8 mouse cellular contexts compared by ENCODE assay signal in the genomic region with DNA sequence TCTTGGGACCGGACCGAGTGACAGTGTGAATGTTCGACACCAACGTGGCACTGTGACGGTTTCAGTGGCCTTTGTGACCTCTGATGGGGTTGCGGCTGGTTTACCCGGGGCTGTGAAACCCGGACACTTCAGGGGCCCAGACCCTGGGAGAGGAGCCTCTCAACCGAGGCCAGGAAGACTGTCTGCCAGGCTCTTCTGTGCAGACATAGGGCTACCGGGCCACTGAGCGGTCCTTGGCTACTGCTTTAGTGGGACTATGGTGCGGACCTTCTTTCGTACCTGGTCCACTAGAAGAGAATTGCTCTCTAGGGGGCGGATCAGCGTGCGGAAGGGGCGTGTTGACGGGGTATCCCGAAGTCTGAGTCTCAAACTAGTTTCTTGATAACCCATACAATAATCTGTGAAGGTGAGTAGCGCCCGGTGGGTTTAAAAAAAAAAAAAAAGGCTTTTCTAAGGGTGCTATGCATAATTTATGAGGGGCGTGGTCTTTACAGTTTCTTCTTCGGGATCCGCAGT. TPM values are rescaled to one million over a fixed set of nuclear protein-coding genes. Genes with fewer than 3 reads are reported as not detected.
DNase-seq lines count a peak whose midpoint lies in the region; ATAC-seq and TF ChIP-seq lines count a peak whose summit lies in the region.

No protein-coding gene starts in this region.

- H3ac ChIP-seq in C2C12 (ENCODE audit: control insufficient read depth, insufficient read length, low read depth): peak overlapping the region; percentile 83

- peak overlapping the region; percentile 60 for H3K9ac ChIP-seq in hindbrain, embryonic 13.5 days
- peak overlapping the region; percentile 60 for H3K9ac ChIP-seq in liver, embryonic 14.5 days (replicated peaks)

- TF ChIP-seq POLR2A in small intestine, adult 2 months (IDR thresholded peaks at IDR 0.05; ENCODE audit: low read depth, low read length): no peak

- H3K27ac ChIP-seq in embryonic facial prominence, embryonic 10.5 days (replicated peaks): peak overlapping the region; percentile 61
- no peak overlapping the region for H3K27ac ChIP-seq in hindbrain, embryonic 13.5 days
- peak overlapping the region; percentile 61; the same call in 1 of the 2 replicates for H3K27ac ChIP-seq in liver, embryonic 14.5 days
- no peak overlapping the region for H3K27ac ChIP-seq in small intestine, adult 2 months (ENCODE audit: insufficient read depth, low read depth, low read length)

- no peak for TF ChIP-seq CTCF in C2C12 (IDR thresholded peaks at IDR 0.05; ENCODE audit: control insufficient read depth, insufficient read depth, insufficient read length)
- TF ChIP-seq CTCF in liver, embryonic 14.5 days (IDR thresholded peaks at IDR 0.05; ENCODE audit: low read depth): no peak
- no peak for TF ChIP-seq CTCF in small intestine, adult 2 months (IDR thresholded peaks at IDR 0.05; ENCODE audit: extremely low read depth, insufficient read length, insufficient replicate concordance, low read depth, low read length)

- peak overlapping the region; percentile 39 for H3K4me3 ChIP-seq in C2C12 (ENCODE audit: insufficient read depth, poor library complexity, severe bottlenecking)
- peak overlapping the region; percentile 64 for H3K4me3 ChIP-seq in embryonic facial prominence, embryonic 10.5 days
- H3K4me3 ChIP-seq in hindbrain, embryonic 13.5 days: peak overlapping the region; percentile 45
- H3K4me3 ChIP-seq in liver, embryonic 14.5 days (ENCODE audit: insufficient read depth in 1 of 2, low read depth in 2 of 2, low read length in 2 of 2): peak overlapping the region; percentile 64 to 66
- H3K4me3 ChIP-seq in small intestine, adult 2 months (ENCODE audit: low read depth, low read length): peak overlapping the region; percentile 81

- H3K4me2 ChIP-seq in hindbrain, embryonic 13.5 days: peak overlapping the region; percentile 65
- H3K4me2 ChIP-seq in liver, embryonic 14.5 days (ENCODE audit: low read depth): peak overlapping the region; percentile 78

- ATAC-seq in hindbrain, embryonic 13.5 days (ENCODE audit: low FRiP score): no peak
- no peak for ATAC-seq in liver, embryonic 14.5 days (ENCODE audit: insufficient read depth)

- H3K36me3 ChIP-seq in C2C12 (ENCODE audit: control insufficient read depth, insufficient read depth): no peaks in the 10 kb centered on the region
- no peaks in the 10 kb centered on the region for H3K36me3 ChIP-seq in embryonic facial prominence, embryonic 10.5 days (replicated peaks)
- no peaks in the 10 kb centered on the region for H3K36me3 ChIP-seq in hindbrain, embryonic 13.5 days
- H3K36me3 ChIP-seq in liver, embryonic 14.5 days (replicated peaks; ENCODE audit: control insufficient read depth, insufficient read depth, low read depth): no peaks in the 10 kb centered on the region
- no peaks in the 10 kb centered on the region for H3K36me3 ChIP-seq in small intestine, adult 2 months (ENCODE audit: control insufficient read depth, insufficient read depth, low read length)

- no peaks in the 10 kb centered on the region for H3K4me1 ChIP-seq in embryonic facial prominence, embryonic 10.5 days
- H3K4me1 ChIP-seq in hindbrain, embryonic 13.5 days (replicated peaks): 0 out of 2 replicates have a peak, but pooled peaks cover 5% of the 10 kb centered on the region
- H3K4me1 ChIP-seq in liver, embryonic 14.5 days (replicated peaks; ENCODE audit: control insufficient read depth in 2 of 2, insufficient read depth in 2 of 2, low read length in 1 of 2): no peaks in the 10 kb centered on the region
- H3K4me1 ChIP-seq in small intestine, adult 2 months (ENCODE audit: control insufficient read depth, insufficient read depth, insufficient read length, low read length): no peaks in the 10 kb centered on the region

- 15% methylated on average over 24 of the region's 24 CpGs for WGBS in embryonic facial prominence, embryonic 10.5 days
- 14% methylated on average over 24 of the region's 24 CpGs for WGBS in hindbrain, embryonic 13.5 days
- WGBS in liver, embryonic 14.5 days (ENCODE audit: insufficient replicate concordance): 10% methylated on average over 24 of the region's 24 CpGs
- 11% methylated on average over 24 of the region's 24 CpGs for WGBS in small intestine, adult 2 months

- H3K27me3 ChIP-seq in C2C12 (ENCODE audit: control insufficient read depth, insufficient read depth, insufficient read length): no peaks in the 10 kb centered on the region
- no peaks in the 10 kb centered on the region for H3K27me3 ChIP-seq in embryonic facial prominence, embryonic 10.5 days (replicated peaks; ENCODE audit: low read depth, poor library complexity, severe bottlenecking)
- no peaks in the 10 kb centered on the region for H3K27me3 ChIP-seq in hindbrain, embryonic 13.5 days
- no peaks in the 10 kb centered on the region for H3K27me3 ChIP-seq in liver, embryonic 14.5 days (ENCODE audit: control insufficient read depth, insufficient read depth, low read length)
- H3K27me3 ChIP-seq in small intestine, adult 2 months (ENCODE audit: control insufficient read depth, insufficient read depth, low read length): no peaks in the 10 kb centered on the region

- H3K79me2 ChIP-seq in C2C12 (ENCODE audit: control insufficient read depth, insufficient read depth): peaks cover 18% of the 10 kb centered on the region

- TF ChIP-seq EP300 in liver, embryonic 14.5 days (IDR thresholded peaks at IDR 0.05; ENCODE audit: low read depth): no peak

- H3K79me3 ChIP-seq in C2C12 (ENCODE audit: low read depth): peaks cover 10% of the 10 kb centered on the region

- DNase-seq in 3134 (ENCODE audit: extremely low read depth, insufficient read length, low spot score): peak; percentile 58
- peak; percentile 13 for DNase-seq in embryonic facial prominence, embryonic 10.5 days (ENCODE audit: low spot score)
- DNase-seq in liver, embryonic 14.5 days (ENCODE audit: low read depth in 3 of 3, low spot score in 3 of 3): no peak
- DNase-seq in Muller cell, postnatal 12 days (ENCODE audit: inconsistent ontology term): no peak
- DNase-seq in ovary, postnatal 36 days (ENCODE audit: low spot score): no peak

- H3K9me3 ChIP-seq in embryonic facial prominence, embryonic 10.5 days: no peaks in the 10 kb centered on the region
- H3K9me3 ChIP-seq in hindbrain, embryonic 13.5 days: no peaks in the 10 kb centered on the region
- H3K9me3 ChIP-seq in liver, embryonic 14.5 days (ENCODE audit: control insufficient read depth, low read length): no peaks in the 10 kb centered on the region

TF ChIP-seq in C2C12, 6 proteins besides CTCF, POLR2A, EP300 and RAD21:
- TF ChIP-seq FOSL1 (IDR thresholded peaks at IDR 0.05; ENCODE audit: insufficient read depth, low read length, poor library complexity, severe bottlenecking) (no peak), USF1 (IDR thresholded peaks at IDR 0.05; ENCODE audit: low read depth) (no peak), MYOG (IDR thresholded peaks at IDR 0.05; ENCODE audit: control insufficient read depth, extremely low read depth, insufficient read length) (no peak), MYOD1 (IDR thresholded peaks at IDR 0.05; ENCODE audit: control insufficient read depth, insufficient read length, low read depth) (no peak), MAX (IDR thresholded peaks at IDR 0.05) (no peak), CEBPB (IDR thresholded peaks at IDR 0.05; ENCODE audit: low read depth) (no peak)
TF ChIP-seq in C2C12: peak in this region for 0.

RNA-seq across cellular contexts. Expression of gene Uba1, which starts 0.8 kb away (rescaled TPM):
- polyA plus RNA-seq in C2C12 (2012; fragmentation: generic; extraction: Trizol): 298 TPM
- polyA plus RNA-seq in embryonic facial prominence, embryonic 10.5 days (2016; fragmentation: Nextera tagmentation; extraction: Ambion mirVana): 242 and 244 TPM in 2 replicates
- 394 and 406 TPM in 2 replicates for polyA plus RNA-seq in hindbrain, embryonic 13.5 days (2015; fragmentation: Nextera tagmentation; extraction: Ambion mirVana)
- 93.8 and 94.4 TPM in 2 replicates for polyA plus RNA-seq in liver, embryonic 14.5 days (2012; rRNA removed)
- 70.7 and 73.6 TPM in 2 replicates for polyA plus RNA-seq in liver, embryonic 14.5 days (2014; fragmentation: Nextera tagmentation; extraction: Ambion mirVana)
- polyA plus RNA-seq in small intestine, adult 2 months (2012; rRNA removed): 132 and 255 TPM in 2 replicates

RNA-seq across cellular contexts. Expression of gene Cdk16, which starts 28.8 kb away (rescaled TPM):
- 67.0 TPM for polyA plus RNA-seq in C2C12 (2012; fragmentation: generic; extraction: Trizol)
- 120 and 121 TPM in 2 replicates for polyA plus RNA-seq in embryonic facial prominence, embryonic 10.5 days (2016; fragmentation: Nextera tagmentation; extraction: Ambion mirVana)
- 122 and 126 TPM in 2 replicates for polyA plus RNA-seq in hindbrain, embryonic 13.5 days (2015; fragmentation: Nextera tagmentation; extraction: Ambion mirVana)
- polyA plus RNA-seq in liver, embryonic 14.5 days (2012; rRNA removed): 45.5 and 47.9 TPM in 2 replicates
- polyA plus RNA-seq in liver, embryonic 14.5 days (2014; fragmentation: Nextera tagmentation; extraction: Ambion mirVana): 18.1 and 22.2 TPM in 2 replicates
- polyA plus RNA-seq in small intestine, adult 2 months (2012; rRNA removed): 81.2 and 137 TPM in 2 replicates

RNA-seq across cellular contexts. Expression of gene Ndufb11, which starts 41.5 kb away (rescaled TPM):
- 244 TPM for polyA plus RNA-seq in C2C12 (2012; fragmentation: generic; extraction: Trizol)
- polyA plus RNA-seq in embryonic facial prominence, embryonic 10.5 days (2016; fragmentation: Nextera tagmentation; extraction: Ambion mirVana): 174 and 176 TPM in 2 replicates
- 220 and 231 TPM in 2 replicates for polyA plus RNA-seq in hindbrain, embryonic 13.5 days (2015; fragmentation: Nextera tagmentation; extraction: Ambion mirVana)
- polyA plus RNA-seq in liver, embryonic 14.5 days (2012; rRNA removed): 76.0 and 95.3 TPM in 2 replicates
- 192 and 199 TPM in 2 replicates for polyA plus RNA-seq in liver, embryonic 14.5 days (2014; fragmentation: Nextera tagmentation; extraction: Ambion mirVana)
- 66.5 and 84.3 TPM in 2 replicates for polyA plus RNA-seq in small intestine, adult 2 months (2012; rRNA removed)

RNA-seq across cellular contexts. Expression of gene Rbm10, which starts 41.6 kb away (rescaled TPM):
- 46.2 TPM for polyA plus RNA-seq in C2C12 (2012; fragmentation: generic; extraction: Trizol)
- polyA plus RNA-seq in embryonic facial prominence, embryonic 10.5 days (2016; fragmentation: Nextera tagmentation; extraction: Ambion mirVana): 112 and 113 TPM in 2 replicates
- 63.5 and 63.9 TPM in 2 replicates for polyA plus RNA-seq in hindbrain, embryonic 13.5 days (2015; fragmentation: Nextera tagmentation; extraction: Ambion mirVana)
- polyA plus RNA-seq in liver, embryonic 14.5 days (2012; rRNA removed): 22.7 and 25.8 TPM in 2 replicates
- polyA plus RNA-seq in liver, embryonic 14.5 days (2014; fragmentation: Nextera tagmentation; extraction: Ambion mirVana): 23.2 and 26.4 TPM in 2 replicates
- 23.3 and 47.4 TPM in 2 replicates for polyA plus RNA-seq in small intestine, adult 2 months (2012; rRNA removed)

RNA-seq across cellular contexts. Expression of gene Usp11, which starts 44.8 kb away (rescaled TPM):
- 9.3 TPM for polyA plus RNA-seq in C2C12 (2012; fragmentation: generic; extraction: Trizol)
- polyA plus RNA-seq in embryonic facial prominence, embryonic 10.5 days (2016; fragmentation: Nextera tagmentation; extraction: Ambion mirVana): 59.8 and 60.1 TPM in 2 replicates
- 93.8 and 98.4 TPM in 2 replicates for polyA plus RNA-seq in hindbrain, embryonic 13.5 days (2015; fragmentation: Nextera tagmentation; extraction: Ambion mirVana)
- polyA plus RNA-seq in liver, embryonic 14.5 days (2012; rRNA removed): 5.9 and 6.3 TPM in 2 replicates
- 4.8 and 5.6 TPM in 2 replicates for polyA plus RNA-seq in liver, embryonic 14.5 days (2014; fragmentation: Nextera tagmentation; extraction: Ambion mirVana)
- 1.6 and 3.3 TPM in 2 replicates for polyA plus RNA-seq in small intestine, adult 2 months (2012; rRNA removed)

Comparison
In these comparisons a context has a peak if more than half of its experiments do, and no peak if none do; other contexts are left out.
1. DNase-seq: peak in 3134 (single experiment) and embryonic facial prominence, embryonic 10.5 days (single experiment); none in liver, embryonic 14.5 days (0 of 3), Muller cell, postnatal 12 days (single experiment) and ovary, postnatal 36 days (single experiment).
2. H3K27ac ChIP-seq: peak in embryonic facial prominence, embryonic 10.5 days (single experiment) and liver, embryonic 14.5 days (single experiment); none in hindbrain, embryonic 13.5 days (single experiment) and small intestine, adult 2 months (single experiment).
3. Peak in every context shown above with its lines, with median percentiles within 50 percentile points of each other: H3K4me3 ChIP-seq.